Mouse (Mus musculus): Measurements from ENCODE around the gene Ccer2.

DNA sequence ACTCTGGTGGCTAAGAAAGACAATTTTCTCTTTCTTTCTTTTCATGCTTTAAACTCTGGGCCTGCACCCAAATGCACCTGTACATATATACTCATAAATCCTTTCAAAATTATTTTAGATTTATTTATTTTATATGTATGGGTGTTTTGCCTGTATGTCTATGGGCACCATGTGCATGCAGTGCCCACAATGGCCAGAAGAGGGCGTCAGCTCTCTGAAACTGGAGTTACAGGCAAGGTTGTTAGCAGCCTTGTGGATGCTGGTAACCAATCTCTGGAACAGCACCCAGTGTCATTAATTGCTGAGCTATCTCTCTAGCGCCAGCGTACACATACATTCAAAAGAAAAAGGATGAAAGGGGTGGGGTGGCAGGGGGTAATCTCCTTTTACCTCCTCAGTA is 45.0 kb upstream of the Ccer2 start:
- TF ChIP-seq CTCF (IDR thresholded peaks at IDR 0.05; ENCODE audit: extremely low read depth, insufficient read depth, insufficient read length, insufficient replicate concordance) (no peak), POLR2A (IDR thresholded peaks at IDR 0.05; ENCODE audit: low read depth, low read length) (no peak)

Data from spleen, adult 2 months (tissue).